Mouse (Mus musculus) lung, postnatal 36 days (tissue): ENCODE measurements around the gene Rcbtb2.
"Not testable (repeated sequence)": the region's sequence is repeated elsewhere in the genome, so short reads cannot be mapped to it uniquely, and the experiment has no call there.

Experiments
- DNase-seq: peaks from one replicate; pipeline ENCODE4 v3.0.0; 2022; ENCODE audit warnings: mixed read lengths

Gene Rcbtb2

GRCm38 (mm10) chr14:73122923-73123278, at the start of gene Rcbtb2:
TSS of gene Rcbtb2 (plus strand) at chr14:73123037.
- peak; percentile 25 for DNase-seq

GRCm38 (mm10) chr14:73083563-73083962, 39.3 kb upstream of the Rcbtb2 start:
- DNase-seq: no peak

- DNase-seq: no peak
These were observed 36.4 kb upstream of the Rcbtb2 start for GRCm38 (mm10) chr14:73086425-73086824.

DNA sequence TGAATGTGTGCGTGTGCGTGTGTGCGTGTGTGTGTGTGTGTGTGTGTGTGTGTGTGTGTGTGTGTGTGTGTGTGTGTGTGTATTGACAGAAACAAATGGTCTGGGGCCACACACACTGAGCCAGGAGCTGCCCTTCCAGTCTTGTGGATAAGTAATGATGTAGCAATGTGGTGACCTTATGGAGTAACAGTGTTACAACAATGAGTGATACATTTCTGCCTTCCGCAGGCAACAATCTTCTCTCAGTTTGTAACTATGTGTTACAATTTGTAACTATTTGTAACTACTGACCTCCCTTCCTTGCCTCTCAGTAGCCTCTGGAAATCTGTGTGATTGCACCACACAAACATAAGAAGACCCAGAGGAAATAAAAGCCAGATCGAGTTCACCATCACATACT, 35.6 kb upstream of the Rcbtb2 start:
- no peak for DNase-seq

DNA sequence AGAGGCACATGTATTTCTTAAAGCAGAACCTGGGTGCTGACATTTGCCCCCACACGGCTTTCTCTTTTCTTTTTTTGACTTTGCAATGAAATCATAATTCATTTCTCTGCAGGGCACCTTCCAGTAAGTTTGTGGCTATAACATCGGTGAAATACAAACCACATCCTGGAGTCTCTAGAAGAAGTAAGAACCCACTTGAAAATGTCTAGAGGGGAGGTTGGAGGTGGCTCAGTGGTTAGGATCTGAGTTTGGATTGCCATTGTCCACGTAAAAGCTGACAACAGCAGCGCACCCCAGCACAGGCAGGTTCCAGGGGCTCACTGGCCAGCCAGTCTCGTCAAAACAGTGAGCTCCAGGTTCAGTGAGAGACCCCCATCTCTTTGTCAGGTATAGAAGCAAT, 35.1 kb upstream of the Rcbtb2 start:
- no peak for DNase-seq

DNA sequence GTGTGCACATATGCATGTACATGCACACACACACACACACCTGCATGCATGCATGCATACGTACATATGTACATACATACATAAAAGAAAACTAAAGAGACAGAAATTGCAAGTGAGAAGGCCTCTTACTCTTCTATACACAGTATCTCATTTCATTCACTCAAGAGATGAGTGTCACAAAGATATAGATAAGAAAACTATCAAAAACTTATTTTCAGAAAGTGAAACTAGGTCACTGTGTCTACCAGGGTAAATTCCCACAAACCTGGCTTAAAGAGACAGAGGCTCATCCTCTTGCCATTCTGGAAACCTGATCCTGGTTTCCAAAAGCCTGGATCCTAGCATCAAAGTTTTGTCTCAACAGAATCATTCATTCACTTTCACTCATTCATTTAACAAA, 34.6 kb upstream of the Rcbtb2 start:
- DNase-seq: no peak

- no peak for DNase-seq
These were observed 30.0 kb upstream of the Rcbtb2 start for GRCm38 (mm10) chr14:73092871-73093270.

GRCm38 (mm10) chr14:73094802-73095550, 27.9 kb upstream of the Rcbtb2 start:
- DNase-seq: no peak

DNA sequence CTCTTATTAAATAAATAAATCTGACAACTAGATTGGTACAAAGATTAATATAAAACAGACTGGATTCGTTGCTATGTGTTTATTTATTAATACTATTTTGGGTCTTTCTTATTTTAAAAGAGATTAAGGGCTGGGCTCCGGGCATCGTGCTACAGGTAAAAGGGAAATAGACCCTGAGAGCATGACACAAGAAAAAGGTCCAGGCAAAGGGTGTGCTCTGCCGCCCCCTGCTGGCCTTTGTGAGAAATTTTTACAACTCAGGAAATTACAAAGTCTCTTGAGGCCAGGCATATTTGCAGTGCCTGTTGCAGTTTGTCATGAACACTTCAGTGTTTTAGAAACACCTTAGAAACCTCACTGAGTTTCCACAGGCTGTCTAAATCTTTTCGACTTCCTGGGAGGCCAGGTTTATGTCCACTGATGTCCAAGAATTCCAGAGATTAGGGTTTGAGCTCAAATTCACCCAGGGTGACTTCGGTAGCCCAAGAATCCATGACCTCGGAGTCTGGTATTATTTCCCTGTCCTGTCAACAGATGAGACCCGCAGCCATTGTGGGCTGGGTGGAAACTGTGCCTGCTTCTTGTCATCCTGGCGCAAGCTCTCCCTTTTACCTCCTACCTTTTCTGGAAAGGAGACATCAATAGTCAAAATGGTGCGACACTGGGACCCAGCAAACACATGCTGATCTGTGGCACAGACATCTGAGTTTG, 24.0 kb upstream of the Rcbtb2 start:
- DNase-seq: peak; percentile 35

GRCm38 (mm10) chr14:73102270-73102865, 20.5 kb upstream of the Rcbtb2 start:
- no peak for DNase-seq

DNA sequence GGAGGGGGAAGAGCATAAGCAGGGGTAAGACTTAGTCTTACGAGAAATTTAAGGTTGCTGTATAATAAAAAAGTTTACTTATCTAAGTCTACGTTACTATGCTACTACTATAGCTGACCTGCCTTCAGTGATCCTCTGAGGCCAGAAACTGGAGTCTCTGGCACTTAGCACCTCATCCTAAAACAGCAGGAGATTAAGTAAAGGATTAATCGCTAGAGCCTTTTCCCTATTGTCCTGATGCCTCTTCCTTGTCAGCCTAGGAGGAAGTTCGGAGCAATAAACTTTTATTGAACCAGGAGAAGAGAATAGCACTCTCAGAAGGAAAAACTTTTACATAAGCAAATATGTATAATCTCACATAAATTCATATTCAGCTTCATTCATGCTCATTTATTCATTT, 19.9 kb upstream of the Rcbtb2 start:
- not testable (repeated sequence) for DNase-seq

GRCm38 (mm10) chr14:73104913-73105312, 17.9 kb upstream of the Rcbtb2 start:
- DNase-seq: no peak

DNA sequence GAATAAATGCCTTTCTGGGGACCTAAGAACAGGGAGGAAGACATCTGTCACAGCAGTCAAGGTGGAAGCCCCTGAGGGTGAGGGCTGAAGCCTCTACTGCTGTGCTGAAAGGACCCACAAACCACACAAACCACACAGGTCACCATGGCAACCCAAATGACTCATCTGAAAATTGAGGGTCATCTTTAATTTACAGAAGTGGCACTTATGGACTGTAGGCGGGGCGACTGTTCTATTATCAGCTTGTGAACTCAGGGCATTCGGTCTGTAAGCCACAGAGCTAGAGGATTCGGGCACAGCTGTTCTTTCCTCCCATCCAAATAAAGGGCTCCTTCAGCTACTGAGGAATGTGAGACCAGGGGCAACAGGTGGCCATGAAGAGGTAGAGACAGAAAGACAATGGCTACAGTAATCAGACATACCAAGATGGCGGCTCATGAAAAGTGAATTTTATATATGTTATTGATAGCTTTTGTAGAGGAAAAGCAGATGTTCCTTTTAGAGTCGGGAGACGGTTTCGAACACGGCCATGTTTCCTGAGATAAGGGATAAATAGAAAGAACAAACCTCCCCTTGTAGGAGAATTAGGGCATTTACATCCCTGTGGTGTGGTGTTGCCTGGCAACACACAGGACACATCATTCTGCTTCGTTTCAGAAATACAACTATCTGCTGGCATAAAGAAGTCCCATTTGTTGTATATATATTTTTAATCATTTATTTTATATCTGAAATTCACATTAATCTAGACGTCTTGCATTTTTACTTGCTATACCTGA, 17.2 kb upstream of the Rcbtb2 start:
- DNase-seq: peak; percentile 40

DNA sequence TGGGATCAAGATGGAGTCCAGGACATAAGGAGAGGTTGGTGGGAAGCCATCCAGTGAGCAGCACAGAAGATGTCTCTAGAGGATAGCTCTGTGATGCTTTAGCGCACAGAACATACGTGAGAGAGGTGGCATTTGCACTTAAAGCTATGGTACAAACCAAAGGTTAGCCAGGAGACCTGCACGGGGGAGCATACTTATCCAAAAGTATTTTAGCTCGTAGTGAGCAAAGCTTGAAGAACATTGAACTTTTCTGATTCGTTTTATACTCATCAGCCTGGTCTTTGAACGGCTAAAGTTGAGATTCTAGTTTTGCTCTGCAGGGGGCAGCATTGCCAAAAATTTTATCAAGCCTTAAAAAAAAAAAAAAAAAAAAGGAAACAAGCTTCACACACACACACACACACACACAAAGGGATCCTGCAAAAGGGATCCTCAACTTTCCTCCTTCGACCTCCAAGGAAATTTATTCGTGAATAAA, 16.6 kb upstream of the Rcbtb2 start:
- peak; percentile 68 for DNase-seq

- DNase-seq: peak; percentile 74
These were observed 15.9 kb upstream of the Rcbtb2 start for GRCm38 (mm10) chr14:73106957-73107356.

DNA sequence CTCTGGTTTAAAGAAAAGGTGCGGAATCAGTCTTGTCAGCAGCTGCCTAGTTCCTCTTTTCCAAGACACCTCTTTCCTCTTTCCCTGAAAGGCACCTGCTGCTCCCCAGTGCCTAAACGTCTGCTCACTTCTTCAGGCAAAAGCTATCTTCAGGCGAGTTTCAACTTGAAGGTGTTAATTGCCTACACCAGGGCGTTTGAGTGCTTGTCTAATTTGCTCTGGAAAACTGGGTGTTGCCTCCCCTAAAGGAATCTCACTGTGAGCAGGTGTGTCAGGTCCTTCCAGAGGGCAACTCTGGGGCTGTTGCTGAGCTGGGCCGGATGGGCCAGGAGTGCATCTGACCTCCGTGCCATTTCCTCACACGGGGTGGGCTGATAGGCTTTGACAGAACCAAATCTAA, 15.5 kb upstream of the Rcbtb2 start:
- DNase-seq: no peak

DNA sequence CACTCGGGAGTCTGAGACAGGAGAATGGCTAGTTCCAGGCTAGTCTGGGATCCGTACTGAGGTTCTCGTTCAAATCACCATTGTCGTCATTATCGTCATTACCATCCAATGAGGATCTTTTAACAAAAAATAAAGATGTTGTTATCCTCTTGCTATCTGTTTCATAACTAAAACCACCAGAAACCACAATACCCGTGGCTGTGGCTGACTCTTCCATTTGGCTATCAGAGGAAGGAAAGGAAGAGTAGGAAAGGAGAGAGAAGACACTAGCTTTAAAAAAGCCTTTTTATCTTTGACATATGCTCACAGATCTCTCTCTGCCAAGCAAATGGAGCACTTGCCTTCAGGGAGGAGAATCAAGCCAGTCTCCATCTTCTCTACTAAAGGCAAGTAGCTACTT, 14.9 kb upstream of the Rcbtb2 start:
- no peak for DNase-seq

- no peak for DNase-seq
These were observed 12.2 kb upstream of the Rcbtb2 start for GRCm38 (mm10) chr14:73110682-73111081.

- DNase-seq: no peak
These were observed 11.7 kb upstream of the Rcbtb2 start for GRCm38 (mm10) chr14:73111091-73111490.

- DNase-seq: no peak
These were observed 10.5 kb upstream of the Rcbtb2 start for GRCm38 (mm10) chr14:73112186-73112840.

DNA sequence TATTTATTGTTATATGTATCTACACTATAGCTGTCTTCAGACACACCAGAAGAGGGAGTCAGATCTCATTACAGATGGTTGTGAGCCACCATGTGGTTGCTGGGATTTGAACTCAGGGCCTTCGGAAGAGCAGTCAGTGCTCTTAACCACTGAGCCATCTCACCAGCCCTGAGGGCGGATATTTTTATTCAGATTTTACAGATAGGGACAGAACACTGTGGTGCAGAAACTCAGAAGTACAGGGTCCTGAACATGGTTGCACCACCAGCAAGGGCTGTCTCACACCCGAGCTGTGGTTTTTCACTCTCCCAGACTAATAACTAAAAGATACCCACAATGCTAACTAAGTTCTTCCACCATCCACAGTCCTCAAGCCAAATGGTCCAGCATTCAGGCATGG, 7.9 kb upstream of the Rcbtb2 start:
- DNase-seq: not testable (repeated sequence)

- DNase-seq: no peak
These were observed 6.5 kb upstream of the Rcbtb2 start for GRCm38 (mm10) chr14:73116301-73116700.

DNA sequence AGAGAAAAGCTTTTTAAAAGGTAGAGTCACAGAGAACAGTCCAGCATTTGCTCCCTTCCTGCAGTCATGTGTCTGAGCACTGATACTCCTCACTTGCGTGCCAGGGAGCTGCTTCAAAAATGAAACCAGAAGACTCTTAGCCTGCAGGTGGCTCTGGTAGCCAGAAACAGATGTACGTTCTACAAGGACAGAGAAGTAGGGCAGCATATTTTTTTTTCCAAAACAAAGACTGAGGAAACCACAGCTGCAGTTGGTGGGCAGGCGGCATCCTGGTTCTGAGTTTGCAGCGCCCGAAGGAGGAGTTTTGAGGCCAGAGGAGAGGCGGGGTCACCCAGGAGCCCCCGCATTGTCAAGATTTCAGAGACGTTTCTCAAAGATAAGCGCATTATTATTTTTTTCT, 5.9 kb upstream of the Rcbtb2 start:
- peak; percentile 81 for DNase-seq
